Mouse (Mus musculus) neural tube, embryonic 13.5 days (tissue): ENCODE measurements around the gene Serpinb9b. TPM values are rescaled to one million over a fixed set of nuclear protein-coding genes. Genes with fewer than 3 reads are reported as not detected.

Source experiments
- ATAC-seq: fragments of 200-750 bp; cut with Nextera tagmentation; 2 replicates; pipeline ENCODE4 v1.8.0; 2017; ENCODE audit warnings: low read depth, mild to moderate bottlenecking, moderate TSS enrichment, moderate library complexity
- H3K27ac ChIP-seq: fragments of 300-500 bp; sonication (generic); replicated peaks from 2 replicates; pipeline ENCODE4 v1.5.1; 2015; ENCODE audit warnings: moderate library complexity, mild to moderate bottlenecking, inconsistent platforms
- H3K27me3 ChIP-seq: fragments of 300-500 bp; sonication (generic); 2 replicates; pipeline ENCODE4 v1.6.1; 2015; ENCODE audit warnings: mild to moderate bottlenecking, inconsistent platforms
- H3K36me3 ChIP-seq: fragments of 300-500 bp; sonication (generic); 2 replicates; pipeline ENCODE4 v1.6.1; 2015; ENCODE audit warnings: mild to moderate bottlenecking, inconsistent platforms
- H3K4me1 ChIP-seq: fragments of 300-500 bp; sonication (generic); replicated peaks from 2 replicates; pipeline ENCODE4 v1.6.1; 2015; ENCODE audit warnings: inconsistent platforms
- H3K4me2 ChIP-seq: fragments of 300-500 bp; sonication (generic); 2 replicates; pipeline ENCODE4 v1.6.1; 2015; ENCODE audit warnings: inconsistent platforms, mild to moderate bottlenecking, moderate library complexity
- H3K4me3 ChIP-seq: fragments of 300-500 bp; sonication (generic); 2 replicates; pipeline ENCODE4 v1.5.1; 2015; ENCODE audit warnings: mild to moderate bottlenecking, inconsistent platforms
- H3K9ac ChIP-seq: fragments of 300-500 bp; sonication (generic); 2 replicates; pipeline ENCODE4 v1.6.1; 2015; ENCODE audit warnings: moderate library complexity, mild to moderate bottlenecking, inconsistent platforms
- H3K9me3 ChIP-seq: fragments of 300-500 bp; sonication (generic); 2 replicates; pipeline ENCODE4 v1.6.1; 2016; ENCODE audit warnings: inconsistent platforms
- WGBS: fragments of 180-500 bp; shearing (Covaris S2); methylation state at CpG from one replicate; pipeline ENCODE4 v1.1.7; 2015; 5-methylcytosine and 5-hydroxymethylcytosine counted together
- polyA plus RNA-seq: library from polyadenylated mRNA; unstranded; fragments of >200 nt; fragmentation: Nextera tagmentation; extraction: Ambion mirVana; gene quantifications from 2 replicates; pipeline ENCODE4 v1.2.1, GENCODE M21; 2015

Serpinb9b gene
- polyA plus RNA-seq, 1 experiment from 2014 or later, result 0.29 TPM

- 70% methylated on average over 5 of the region's 5 CpGs for WGBS
- Histone ChIP-seq H3K27me3 (no peaks in the 10 kb centered on the region), H3K9me3 (no peaks in the 10 kb centered on the region), H3K4me2 (no peak overlapping the region), H3K27ac (no peak overlapping the region), H3K9ac (no peak overlapping the region), H3K4me3 (no peak overlapping the region), H3K4me1 (no peaks in the 10 kb centered on the region), H3K36me3 (no peaks in the 10 kb centered on the region)
- ATAC-seq, result peak; percentile 43; the same call in 1 of the 2 replicates
Measured at GRCm38 (mm10) chr13:33084975-33085694, 57.9 kb downstream of the Serpinb9b start.

- peak; percentile 74; the same call in 1 of the 2 replicates for ATAC-seq
- no peaks in the 10 kb centered on the region for H3K4me1 ChIP-seq
- H3K9ac ChIP-seq, result no peak overlapping the region
- no peaks in the 10 kb centered on the region for H3K27me3 ChIP-seq
- H3K4me2 ChIP-seq, result no peak overlapping the region
- H3K36me3 ChIP-seq, result no peaks in the 10 kb centered on the region
- no peak overlapping the region for H3K27ac ChIP-seq
- H3K9me3 ChIP-seq, result no peaks in the 10 kb centered on the region
- no peak overlapping the region for H3K4me3 ChIP-seq
Measured at GRCm38 (mm10) chr13:33085695-33086432, 58.6 kb downstream of the Serpinb9b start.

- no peak overlapping the region for H3K4me2 ChIP-seq
- H3K9ac ChIP-seq, result no peak overlapping the region
- H3K4me1 ChIP-seq, result no peaks in the 10 kb centered on the region
- no peaks in the 10 kb centered on the region for H3K36me3 ChIP-seq
- no peak overlapping the region for H3K27ac ChIP-seq
- 83% methylated on average over 3 of the region's 3 CpGs for WGBS
- H3K9me3 ChIP-seq, result no peaks in the 10 kb centered on the region
- no peaks in the 10 kb centered on the region for H3K27me3 ChIP-seq
- no peak overlapping the region for H3K4me3 ChIP-seq
- no peak for ATAC-seq
Measured at GRCm38 (mm10) chr13:33089566-33089965, 62.4 kb downstream of the Serpinb9b start.

- no peaks in the 10 kb centered on the region for H3K27me3 ChIP-seq
- no peak overlapping the region for H3K9ac ChIP-seq
- 73% methylated on average over 1 of the region's 1 CpGs for WGBS
- no peak overlapping the region for H3K4me3 ChIP-seq
- H3K36me3 ChIP-seq, result no peaks in the 10 kb centered on the region
- ATAC-seq, result no peak
- no peaks in the 10 kb centered on the region for H3K4me1 ChIP-seq
- no peaks in the 10 kb centered on the region for H3K9me3 ChIP-seq
- no peak overlapping the region for H3K27ac ChIP-seq
- no peak overlapping the region for H3K4me2 ChIP-seq
Measured at GRCm38 (mm10) chr13:33090546-33090945, 63.3 kb downstream of the Serpinb9b start.

GRCm38 (mm10) chr13:33091306-33091705 lies 64.1 kb downstream of the Serpinb9b start:
- Histone ChIP-seq H3K27me3 (no peaks in the 10 kb centered on the region), H3K36me3 (no peaks in the 10 kb centered on the region), H3K27ac (no peak overlapping the region), H3K4me2 (no peak overlapping the region), H3K9ac (no peak overlapping the region), H3K4me3 (no peak overlapping the region), H3K9me3 (no peaks in the 10 kb centered on the region), H3K4me1 (no peaks in the 10 kb centered on the region)
- no peak for ATAC-seq
- 97% methylated on average over 1 of the region's 1 CpGs for WGBS

Other genes with a start within 250 kb of the Serpinb9b start
- gene Mylk4, start 243.5 kb upstream of the Serpinb9b start, polyA plus RNA-seq, result 0.10 and 1.1 TPM in 2 replicates
- gene Wrnip1, start 225.4 kb upstream of the Serpinb9b start, polyA plus RNA-seq, result 33.3 and 35.3 TPM in 2 replicates
- gene D930007J09Rik, start 224.6 kb upstream of the Serpinb9b start, polyA plus RNA-seq, result not detected in 2 replicates
- gene Serpinb1a, start 176.2 kb upstream of the Serpinb9b start, polyA plus RNA-seq, result 1.2 and 2.2 TPM in 2 replicates
- gene Serpinb1c, start 129.2 kb upstream of the Serpinb9b start, polyA plus RNA-seq, result not detected in 2 replicates
- 0.40 and 1.1 TPM in 2 replicates for gene Serpinb6b, start 62.2 kb upstream of the Serpinb9b start, polyA plus RNA-seq
- gene Serpinb9, start 24.2 kb upstream of the Serpinb9b start, polyA plus RNA-seq, result 1.3 and 1.9 TPM in 2 replicates
- 3.3 and 8.1 TPM in 2 replicates for gene Serpinb1b, start 51.2 kb downstream of the Serpinb9b start, polyA plus RNA-seq
- not detected in 2 replicates for gene Serpinb9c, start 132.3 kb downstream of the Serpinb9b start, polyA plus RNA-seq
- not detected in 2 replicates for gene Serpinb9d, start 165.5 kb downstream of the Serpinb9b start, polyA plus RNA-seq
- gene Serpinb9e, start 222.2 kb downstream of the Serpinb9b start, polyA plus RNA-seq, result not detected in 2 replicates